Mouse (Mus musculus) lung, adult 2 months (tissue): ENCODE measurements around the gene Myh14.

Experiments
- CTCF ChIP-seq: fragments of 200-500 bp; IDR thresholded peaks from 2 replicates; pipeline ENCODE4 v1.5.1; 2011; ENCODE audit warnings: mild to moderate bottlenecking, low read length, control low read depth; ENCODE audit not compliant: insufficient read depth
- POLR2A ChIP-seq: fragments of 200-500 bp; IDR thresholded peaks from 2 replicates; pipeline ENCODE4 v1.6.1; 2011; ENCODE audit warnings: low read depth, mild to moderate bottlenecking, control low read depth, low read length, borderline replicate concordance; ENCODE audit errors: extremely low read depth

DNA sequence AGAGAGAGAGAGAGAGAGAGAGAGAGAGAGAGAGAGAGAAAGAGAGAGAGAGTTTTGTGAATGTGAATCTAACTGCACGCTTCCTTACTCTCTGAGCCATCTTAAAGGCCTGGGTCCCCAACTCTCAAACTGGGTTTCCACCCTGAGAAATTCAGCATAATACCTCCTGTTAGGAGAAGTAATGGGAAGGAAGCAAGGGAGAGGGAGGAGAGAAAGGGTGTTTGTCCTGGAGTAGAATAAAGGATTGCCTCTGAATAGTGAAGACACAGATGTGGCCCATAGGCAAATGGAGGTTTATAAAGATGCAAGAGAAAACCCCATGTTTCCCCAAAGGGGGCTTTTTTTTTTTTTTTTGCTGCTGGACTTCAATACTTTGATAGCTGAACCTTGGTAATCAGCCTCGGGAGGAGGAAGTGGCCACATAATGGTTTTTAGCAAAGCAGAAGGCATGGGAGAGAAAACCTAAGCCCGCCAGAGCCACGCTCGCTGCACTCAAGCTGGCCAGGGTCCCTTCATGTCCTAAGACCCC is 97.6 kb downstream of the Myh14 start:
- TF ChIP-seq POLR2A (no peak), CTCF (no peak)
